Mouse (Mus musculus): ENCODE data around the gene Sema5b.

DNA sequence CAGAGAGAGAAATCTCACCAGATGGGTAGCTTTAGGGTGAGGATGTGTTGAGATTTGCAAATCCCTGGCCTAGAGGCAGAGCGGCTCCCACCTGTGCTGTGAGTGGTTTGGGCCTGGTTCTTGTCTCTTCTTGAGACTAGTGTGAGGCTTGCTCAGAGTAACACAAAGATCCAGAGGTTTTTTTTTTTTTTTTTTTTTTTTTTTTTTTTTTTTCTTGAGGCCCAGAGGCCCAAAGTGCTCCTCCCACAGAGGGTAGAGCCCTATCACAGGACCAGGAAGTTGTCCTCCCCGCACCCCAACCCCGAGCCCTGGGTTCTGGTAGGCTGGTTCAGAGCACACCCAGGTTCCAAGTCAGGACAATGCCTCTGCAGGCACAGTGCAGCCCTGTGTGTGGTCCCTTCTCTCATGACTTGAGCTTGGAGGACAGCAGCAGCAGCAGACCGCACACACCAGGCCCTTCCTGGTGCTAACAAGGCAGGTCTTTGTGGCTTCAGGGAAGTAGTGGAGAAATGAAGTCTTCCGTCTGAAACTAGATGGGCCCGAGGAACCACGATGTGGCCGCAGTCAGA is 44.3 kb downstream of the Sema5b start:
- TF ChIP-seq EP300 (IDR thresholded peaks at IDR 0.05; ENCODE audit: low read depth) (no peak), CTCF (IDR thresholded peaks at IDR 0.05; ENCODE audit: low read depth) (no peak)
